Mouse (Mus musculus): ENCODE results near the gene Gm28845.
"Not testable (repeated sequence)": the region's sequence is repeated elsewhere in the genome, so short reads cannot be mapped to it uniquely, and the experiment has no call there.

Gene Gm28845

GRCm38 (mm10) chr1:65107654-65108279, 11.6 kb downstream of the Gm28845 start:
- DNase-seq (ENCODE audit: low read depth, low spot score), result no peak

GRCm38 (mm10) chr1:65103273-65103672, 16.1 kb downstream of the Gm28845 start, which contains the start of gene Cryga:
TSS of gene Cryga (minus strand) at chr1:65103373.
- DNase-seq (ENCODE audit: low read depth, low spot score), result no peak

GRCm38 (mm10) chr1:65096953-65097352, 22.4 kb downstream of the Gm28845 start:
- no peak for DNase-seq (ENCODE audit: low read depth, low spot score)

- DNase-seq (ENCODE audit: low read depth, low spot score), result no peak
Measured at GRCm38 (mm10) chr1:65091566-65091965, 27.8 kb downstream of the Gm28845 start.

GRCm38 (mm10) chr1:65090370-65090769, 29.0 kb downstream of the Gm28845 start:
- DNase-seq (ENCODE audit: low read depth, low spot score), result no peak

GRCm38 (mm10) chr1:65088567-65089356, 30.6 kb downstream of the Gm28845 start:
- DNase-seq (ENCODE audit: low read depth, low spot score), result no peak

- no peak for DNase-seq (ENCODE audit: low read depth, low spot score)
Measured at GRCm38 (mm10) chr1:65082188-65082587, 37.2 kb downstream of the Gm28845 start, which contains the start of gene Crygb. TSS of gene Crygb (minus strand) at chr1:65082288.

- no peak for DNase-seq (ENCODE audit: low read depth, low spot score)
Measured at GRCm38 (mm10) chr1:65075607-65076006, 43.8 kb downstream of the Gm28845 start.

- DNase-seq (ENCODE audit: low read depth, low spot score), result no peak
Measured at GRCm38 (mm10) chr1:65073589-65073988, 45.8 kb downstream of the Gm28845 start, which contains the start of gene Crygc. TSS of gene Crygc (minus strand) at chr1:65073689.

- no peak for DNase-seq (ENCODE audit: low read depth, low spot score)
Measured at GRCm38 (mm10) chr1:65067842-65068241, 51.5 kb downstream of the Gm28845 start.

GRCm38 (mm10) chr1:65064201-65064600, 55.2 kb downstream of the Gm28845 start:
- DNase-seq (ENCODE audit: low read depth, low spot score), result no peak

GRCm38 (mm10) chr1:65063352-65063751, 56.0 kb downstream of the Gm28845 start, which contains the start of gene Crygd:
TSS of gene Crygd (minus strand) at chr1:65063452.
- DNase-seq (ENCODE audit: low read depth, low spot score), result no peak

- no peak for DNase-seq (ENCODE audit: low read depth, low spot score)
Measured at GRCm38 (mm10) chr1:65052140-65052539, 67.2 kb downstream of the Gm28845 start.

- DNase-seq (ENCODE audit: low read depth, low spot score), result no peak
Measured at GRCm38 (mm10) chr1:65051696-65052095, 67.7 kb downstream of the Gm28845 start.

GRCm38 (mm10) chr1:65050952-65051351, 68.4 kb downstream of the Gm28845 start, which contains the start of gene Cryge:
TSS of gene Cryge (minus strand) at chr1:65051149.
- not testable (repeated sequence) for DNase-seq (ENCODE audit: low read depth, low spot score)
